Mouse (Mus musculus): Measurements from ENCODE around the gene Ctcfl.

DNA sequence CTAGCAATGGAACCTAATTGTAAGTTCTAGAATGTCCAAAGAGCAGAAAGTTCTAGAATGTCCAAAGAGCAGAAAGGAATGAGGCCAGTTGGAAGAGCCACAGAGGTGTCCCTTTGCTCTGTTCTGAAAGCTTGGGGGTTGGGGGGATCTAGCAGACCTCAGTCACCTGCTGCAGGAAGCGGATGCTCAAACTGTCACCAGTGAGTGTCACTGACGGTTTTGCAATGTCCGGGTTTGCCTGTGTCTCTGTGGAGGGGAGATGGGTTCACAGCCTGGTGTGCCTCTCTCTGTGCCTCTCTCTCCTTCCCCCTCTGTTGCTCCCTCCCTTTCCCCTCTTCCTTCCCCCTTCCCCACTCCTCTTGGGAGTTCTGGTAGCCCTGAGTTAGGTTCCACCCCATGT lies 36.6 kb downstream of the Ctcfl start:
- TF ChIP-seq CTCF (conservative IDR thresholded peaks at IDR 0.05; ENCODE audit: insufficient read depth, insufficient read length, low read depth, low read length) (no peak), POLR2A (IDR thresholded peaks at IDR 0.05; ENCODE audit: low read depth, low read length) (no peak)

All from kidney, adult 2 months (tissue).